Mouse (Mus musculus): ENCODE results near the gene Dpyd.

The Dpyd gene

DNA sequence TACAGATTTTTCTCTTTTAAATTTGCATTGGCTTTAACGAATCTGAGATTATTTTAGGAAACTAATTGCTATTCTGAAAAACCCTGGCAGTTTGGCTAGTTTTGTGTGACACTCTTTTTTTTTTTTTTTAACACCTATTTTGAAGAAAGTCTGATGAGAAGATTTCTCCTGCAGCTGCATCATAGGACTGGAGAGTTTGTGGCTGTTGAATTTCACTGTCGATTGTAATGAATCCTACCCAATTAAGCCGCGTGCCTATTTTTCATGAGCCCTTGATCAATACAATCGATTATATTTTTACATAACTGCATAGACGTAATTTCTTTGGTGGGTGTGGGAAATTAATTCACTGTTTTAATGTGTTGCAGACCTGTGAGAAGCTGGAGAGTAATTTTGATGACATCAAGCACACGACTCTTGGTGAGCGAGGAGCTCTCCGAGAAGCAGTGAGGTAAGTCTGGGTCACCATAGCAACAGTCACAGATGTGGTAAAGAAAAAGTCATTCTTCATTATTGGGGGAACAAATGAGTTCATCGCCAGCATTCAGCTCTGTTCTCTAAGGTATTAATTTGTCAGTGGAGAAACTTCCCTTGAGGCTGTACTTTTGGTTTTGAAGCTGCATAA lies 112.3 kb downstream of the Dpyd start:
- ChIA-PET CTCF (no interaction called here), POLR2A (no interaction called here)

DNA sequence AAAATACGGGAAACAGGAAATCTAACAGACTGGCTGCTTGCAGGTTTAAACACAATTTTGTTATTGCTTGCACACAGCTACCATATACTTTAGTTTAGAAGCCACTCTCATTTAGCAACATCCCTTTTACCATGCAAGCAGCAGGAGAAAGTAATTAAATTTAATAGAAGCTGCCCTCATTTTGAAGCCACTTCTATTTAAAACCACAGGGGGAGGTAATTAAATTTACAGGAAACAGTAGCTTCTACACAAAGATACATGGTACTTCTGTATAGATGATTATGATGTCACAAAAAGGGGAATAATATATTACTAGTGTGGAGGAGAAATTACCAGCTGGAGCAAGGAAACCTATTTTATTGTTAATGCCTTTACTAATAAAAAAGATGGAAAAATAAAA lies 113.5 kb downstream of the Dpyd start:
- ChIA-PET CTCF (no interaction called here), POLR2A (no interaction called here)

DNA sequence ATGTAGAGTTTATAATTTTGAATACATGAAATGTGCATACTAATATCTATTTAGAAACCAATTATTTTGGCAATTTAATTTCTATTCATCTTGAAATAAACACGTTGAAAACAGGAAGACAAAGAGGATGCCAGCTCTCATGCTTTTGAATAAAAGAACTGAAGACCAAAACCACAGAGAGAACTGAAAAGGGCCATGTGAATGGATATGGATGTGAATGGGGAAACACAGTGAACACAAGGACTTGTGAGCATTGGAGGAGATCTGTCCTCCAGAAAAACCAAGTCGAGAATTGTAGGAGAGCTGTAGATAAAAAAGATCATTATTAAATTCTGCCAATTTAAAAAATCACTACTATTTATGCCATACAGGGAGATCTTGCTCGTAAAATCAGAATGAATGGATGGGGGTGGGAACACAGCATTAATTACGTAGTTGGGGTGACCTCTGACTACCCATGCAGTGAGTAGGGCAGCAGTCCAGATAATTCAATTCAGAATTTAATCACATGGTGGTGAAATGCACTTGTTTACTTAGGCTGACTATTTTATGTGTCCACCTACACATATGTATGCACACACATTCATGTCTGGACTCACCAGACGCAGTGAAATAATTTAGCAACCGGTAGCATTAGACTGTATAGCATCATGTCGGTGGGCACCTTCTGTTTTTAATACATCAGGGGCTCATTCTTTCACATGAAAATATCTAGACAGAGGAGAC lies 114.3 kb downstream of the Dpyd start:
- ChIA-PET POLR2A (no interaction called here), CTCF (no interaction called here)

DNA sequence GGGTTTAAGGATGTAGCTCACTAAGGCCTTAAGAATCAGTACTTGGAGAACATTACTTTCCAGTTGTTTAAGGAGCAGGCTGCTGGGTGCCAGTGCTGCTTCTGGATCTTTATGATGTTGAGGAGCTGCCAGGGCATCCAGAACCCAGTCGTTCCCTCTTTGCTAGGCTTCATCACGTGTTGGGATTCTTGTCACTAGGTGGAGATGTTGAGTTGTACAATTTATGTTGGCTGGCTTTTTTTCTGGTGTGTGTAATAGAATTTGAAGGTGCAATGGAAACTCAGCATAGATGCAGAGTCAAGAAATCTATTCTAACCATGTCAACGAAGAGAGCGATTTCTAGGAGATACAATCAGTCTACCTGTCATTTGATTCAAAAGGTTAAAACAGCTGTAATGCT lies 118.9 kb downstream of the Dpyd start:
- POLR2A ChIA-PET = no interaction called here

DNA sequence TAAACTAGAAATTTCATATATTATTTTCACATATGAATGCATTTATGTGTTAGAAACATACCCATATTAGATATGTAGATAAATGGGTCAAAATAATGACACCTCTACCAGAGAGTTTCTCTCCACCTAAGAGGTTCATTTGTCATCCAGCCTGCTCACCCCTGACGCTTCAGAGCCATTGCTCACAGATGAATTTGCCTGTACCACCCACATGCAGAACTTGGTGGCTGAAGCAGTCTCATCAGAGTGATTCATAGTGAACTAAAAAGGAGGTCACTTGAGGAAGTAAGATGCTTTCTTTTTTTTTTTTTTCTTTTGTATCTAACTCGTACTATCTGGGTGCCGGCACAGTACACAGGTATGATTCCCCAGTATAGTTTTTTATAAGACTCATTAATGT lies 188.3 kb downstream of the Dpyd start:
- CTCF ChIA-PET = no interaction called here
- POLR2A ChIA-PET = no interaction called here

More for the DNA sequence above, 118.9 kb downstream of the Dpyd start:
- CTCF ChIA-PET = no interaction called here

DNA sequence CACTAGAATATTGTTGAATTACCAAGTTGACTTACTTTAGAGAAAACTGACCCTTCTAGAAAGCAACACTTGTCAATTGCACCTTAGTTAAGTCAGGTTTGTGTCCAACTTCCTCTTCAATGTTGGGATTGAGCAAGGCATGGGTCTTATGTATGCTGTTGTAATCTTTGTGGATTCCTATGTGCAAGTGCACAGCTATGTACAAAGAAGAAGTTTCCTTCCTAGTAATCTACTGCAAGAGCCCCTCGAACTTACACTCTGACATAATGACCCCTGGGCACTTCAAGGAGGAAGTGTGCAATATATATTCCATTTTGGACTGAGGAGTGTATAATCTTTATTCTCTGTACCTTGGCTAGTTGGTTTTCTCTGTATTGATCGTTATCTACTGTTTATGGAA lies 191.7 kb downstream of the Dpyd start:
- ChIA-PET POLR2A (no interaction called here), CTCF (no interaction called here)

DNA sequence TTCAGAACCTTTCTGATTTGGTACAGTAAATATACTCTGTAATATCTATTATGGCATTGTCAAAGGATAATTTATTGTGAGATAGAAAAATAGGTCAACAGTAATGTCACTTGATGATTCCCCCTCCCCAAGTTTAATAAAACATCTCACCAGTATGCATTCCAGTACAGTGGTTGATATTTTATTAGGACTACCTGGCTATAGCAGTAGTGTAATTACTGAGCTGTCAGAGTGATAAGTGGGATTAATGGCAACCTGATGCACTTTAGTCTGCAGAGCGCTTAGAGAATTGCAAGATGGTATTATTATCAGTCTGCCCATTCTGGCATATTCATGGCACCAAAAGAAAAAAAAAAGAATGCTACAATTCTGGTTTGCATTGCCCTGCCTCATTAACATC lies 194.2 kb downstream of the Dpyd start:
- ChIA-PET CTCF (no interaction called here), POLR2A (no interaction called here)

DNA sequence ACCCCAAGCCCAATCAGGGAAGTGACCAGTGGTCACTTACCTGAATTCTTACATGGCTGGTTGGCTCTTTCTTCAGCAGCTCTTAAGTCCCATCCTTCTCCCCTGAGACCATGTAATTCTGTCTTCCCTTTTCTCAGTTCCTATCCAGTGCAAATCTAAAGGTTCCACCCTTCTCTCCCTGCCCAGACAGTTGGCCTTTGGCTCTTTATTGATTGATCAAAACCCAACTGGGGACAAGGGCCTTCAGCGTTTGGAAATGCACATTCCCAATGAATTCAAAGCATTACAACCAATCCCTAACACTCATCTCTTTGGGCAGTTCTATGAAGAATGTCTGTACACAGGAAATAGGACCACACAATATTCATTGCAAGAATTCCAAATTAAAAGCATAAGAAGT lies 251.0 kb downstream of the Dpyd start:
- ChIA-PET POLR2A (no interaction called here), CTCF (no interaction called here)

DNA sequence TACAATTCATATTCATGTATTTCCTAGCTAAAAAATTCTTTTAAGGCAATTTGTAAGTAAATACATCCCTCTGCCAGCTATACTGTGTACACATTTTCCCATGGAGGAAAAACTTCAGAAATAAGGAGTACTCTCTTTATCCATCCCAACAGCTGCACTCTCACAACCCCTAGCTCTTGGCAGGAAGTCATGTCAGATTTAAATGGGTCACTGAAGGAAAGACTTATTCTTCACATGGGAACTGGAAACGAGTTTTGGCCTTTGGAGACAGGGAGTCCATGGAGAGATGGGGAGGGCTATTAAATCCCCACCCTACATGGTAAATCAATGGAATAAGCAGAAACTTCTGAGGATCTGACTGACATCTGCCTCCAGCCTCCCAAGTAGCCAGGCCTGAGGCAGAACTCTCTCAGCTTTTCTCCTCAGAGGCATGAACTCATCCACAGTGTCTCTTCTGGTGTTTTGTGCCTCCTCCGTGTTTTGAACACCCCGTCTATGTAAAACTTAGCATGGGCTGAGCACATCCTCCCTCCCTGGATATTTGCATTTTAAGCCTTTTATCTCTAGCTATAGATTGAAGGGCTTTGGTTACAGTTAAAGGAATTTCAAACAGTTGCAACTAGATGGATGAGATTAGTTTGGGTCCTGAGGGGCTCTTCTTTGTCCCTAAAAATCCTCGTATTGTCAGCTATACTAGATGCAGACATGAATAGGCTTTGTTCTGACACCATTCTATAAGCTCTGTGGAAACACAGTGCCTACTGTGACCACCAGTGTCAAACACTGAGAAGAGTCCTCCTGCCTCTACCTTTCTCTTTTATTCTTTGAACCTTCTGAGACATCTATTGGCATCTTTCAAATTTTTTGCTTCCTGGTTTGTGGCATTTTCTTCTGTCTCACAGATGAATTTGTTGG lies 288.9 kb downstream of the Dpyd start:
- CTCF ChIA-PET = no interaction called here
- POLR2A ChIA-PET = no interaction called here

DNA sequence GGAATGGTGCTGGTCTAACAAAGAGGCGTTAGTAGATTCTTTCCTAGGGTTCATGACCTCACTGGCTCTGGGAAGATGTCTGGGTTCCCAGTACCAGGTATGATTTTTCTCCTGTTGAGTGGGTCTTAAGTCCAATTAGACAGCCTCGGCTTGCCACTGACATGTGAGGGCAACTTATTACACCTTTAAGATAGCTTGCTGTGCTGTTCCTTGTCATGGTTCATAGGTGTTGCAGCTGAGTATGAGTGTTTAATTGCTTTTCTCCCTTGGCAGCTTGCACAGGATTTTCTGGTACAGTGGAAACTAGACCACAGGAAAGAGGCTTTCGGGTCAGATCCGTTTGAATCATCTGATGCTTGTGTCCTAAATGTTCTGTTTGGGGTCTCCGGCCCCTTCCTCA lies 290.8 kb downstream of the Dpyd start:
- POLR2A ChIA-PET = no interaction called here
- CTCF ChIA-PET = no interaction called here

DNA sequence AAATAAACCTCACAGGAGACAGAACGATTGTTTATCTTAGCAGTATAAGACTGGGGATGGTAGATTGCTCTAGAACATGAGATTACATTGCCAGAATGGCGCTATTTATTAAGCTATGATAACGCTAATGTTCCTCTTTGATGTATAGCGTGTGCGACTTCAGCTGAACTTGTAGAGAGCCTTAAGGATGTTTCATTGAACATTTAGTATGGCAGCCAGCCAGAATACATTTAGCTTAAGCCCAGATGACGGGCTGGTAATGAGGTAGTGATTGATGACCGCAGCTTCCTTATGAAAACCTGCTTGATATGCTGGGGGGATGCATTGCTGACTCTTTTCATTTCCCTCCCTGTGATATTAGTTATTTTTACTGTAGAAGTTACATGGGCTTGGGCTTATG lies 293.5 kb downstream of the Dpyd start:
- ChIA-PET POLR2A (no interaction called here), CTCF (no interaction called here)

DNA sequence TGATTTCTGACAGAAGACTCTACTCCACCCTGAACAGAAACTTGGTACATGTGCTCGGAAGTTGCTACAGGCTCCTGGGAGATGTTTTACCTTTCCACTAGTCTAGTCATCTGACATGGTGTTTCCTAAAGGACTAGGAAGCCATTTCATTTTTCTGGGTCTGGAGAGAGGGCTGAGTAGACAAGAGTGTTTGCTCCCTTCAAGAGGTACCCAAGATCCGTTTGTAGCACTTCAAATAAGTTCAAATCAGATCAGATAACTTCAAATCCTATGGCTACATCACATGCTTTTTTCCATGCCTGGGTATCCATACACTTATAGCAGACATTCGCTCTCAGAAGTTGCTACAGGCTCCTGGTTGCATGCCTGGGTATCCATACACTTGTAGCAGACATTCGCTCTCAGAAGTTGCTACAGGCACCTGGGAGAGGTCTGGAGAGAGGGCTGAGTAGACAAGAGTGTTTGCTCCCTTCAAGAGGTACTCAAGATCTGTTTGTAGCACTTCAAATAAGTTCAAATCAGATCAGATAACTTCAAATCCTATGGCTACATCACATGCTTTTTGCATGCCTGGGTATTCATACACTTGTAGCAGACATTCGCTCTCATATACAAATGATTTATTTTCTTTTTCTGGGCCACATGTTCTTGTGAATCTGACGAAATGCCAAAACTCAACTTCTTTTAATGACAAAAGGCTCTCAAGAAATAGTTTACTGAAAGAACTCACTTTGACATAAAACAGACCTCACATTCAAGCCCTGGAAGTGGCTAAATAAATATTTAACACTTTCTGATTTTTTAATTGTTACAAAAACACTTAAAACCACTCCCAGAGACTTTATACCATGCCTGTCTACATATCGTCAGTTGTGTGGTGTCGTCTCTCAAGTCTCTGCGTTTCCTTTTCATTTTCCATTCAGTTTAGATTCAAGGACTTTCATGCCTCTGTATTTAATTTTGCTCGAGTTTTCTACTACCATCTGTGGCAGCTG lies 307.5 kb downstream of the Dpyd start:
- ChIA-PET CTCF (no interaction called here), POLR2A (no interaction called here)

DNA sequence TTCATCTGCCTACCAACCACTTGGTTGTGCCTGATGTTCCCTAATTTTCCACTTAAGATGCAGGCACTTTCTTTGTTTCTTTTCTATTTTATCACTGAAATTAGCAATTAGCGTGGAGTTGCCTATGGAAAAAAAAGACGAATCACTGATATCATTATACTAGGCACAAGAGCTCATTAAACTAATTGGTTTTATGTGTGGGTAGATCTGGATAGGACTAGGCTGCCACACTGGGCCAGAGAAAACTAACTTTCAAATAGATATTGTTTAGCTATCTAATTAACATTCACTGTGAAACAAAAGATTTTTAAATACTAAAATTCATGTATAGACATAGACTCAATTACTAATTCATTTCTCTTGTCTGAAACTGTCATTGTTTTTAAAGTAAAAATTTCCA lies 313.9 kb downstream of the Dpyd start:
- ChIA-PET POLR2A (no interaction called here), CTCF (interaction anchor here in 1 of 4 experiments (0.5 kb wide), 1 partner anchor 185 kb away, joined by 7 read pairs; no protein-coding TSS in a partner anchor)

DNA sequence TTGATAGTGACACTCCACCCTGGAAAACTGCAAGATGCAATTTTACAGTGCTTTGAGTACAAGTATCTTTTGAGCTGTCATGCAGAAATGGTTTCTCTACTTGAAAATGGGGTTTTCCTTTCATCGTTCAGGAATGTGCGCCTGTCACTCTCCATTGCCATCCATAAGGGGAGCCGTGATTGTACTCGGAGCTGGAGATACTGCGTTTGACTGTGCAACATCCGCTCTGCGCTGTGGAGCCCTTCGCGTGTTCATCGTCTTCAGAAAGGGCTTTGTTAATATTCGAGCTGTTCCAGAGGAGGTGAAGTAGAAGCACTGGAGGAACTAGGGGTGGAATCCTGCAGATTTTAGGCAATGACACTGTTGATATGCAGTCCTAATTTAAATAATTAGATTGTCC lies 337.1 kb downstream of the Dpyd start:
- ChIA-PET CTCF (no interaction called here), POLR2A (no interaction called here)

DNA sequence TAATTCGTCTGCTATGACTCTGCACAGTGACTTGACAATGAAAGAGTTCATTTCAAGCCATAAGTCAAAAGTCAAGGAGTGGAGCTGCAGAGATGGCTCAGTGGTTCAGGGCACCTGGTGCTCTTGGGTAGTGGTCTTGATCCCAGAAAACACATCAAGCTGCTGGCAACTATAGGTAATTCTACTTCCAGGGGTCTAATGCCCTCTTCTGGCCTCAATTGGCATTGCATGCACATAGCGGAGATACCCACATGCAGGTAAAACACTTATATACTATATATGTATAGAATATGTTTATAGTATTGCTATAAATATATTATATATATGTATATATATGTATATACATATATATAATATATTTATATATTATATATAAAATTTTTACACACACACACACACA lies 429.4 kb downstream of the Dpyd start:
- ChIA-PET POLR2A (no interaction called here), CTCF (interaction anchor here in 3 of 4 experiments (0.6 to 1.2 kb wide), 4 partner anchors 94 to 566 kb away, joined by 3 to 4 read pairs (median 3); no protein-coding TSS in a partner anchor)

DNA sequence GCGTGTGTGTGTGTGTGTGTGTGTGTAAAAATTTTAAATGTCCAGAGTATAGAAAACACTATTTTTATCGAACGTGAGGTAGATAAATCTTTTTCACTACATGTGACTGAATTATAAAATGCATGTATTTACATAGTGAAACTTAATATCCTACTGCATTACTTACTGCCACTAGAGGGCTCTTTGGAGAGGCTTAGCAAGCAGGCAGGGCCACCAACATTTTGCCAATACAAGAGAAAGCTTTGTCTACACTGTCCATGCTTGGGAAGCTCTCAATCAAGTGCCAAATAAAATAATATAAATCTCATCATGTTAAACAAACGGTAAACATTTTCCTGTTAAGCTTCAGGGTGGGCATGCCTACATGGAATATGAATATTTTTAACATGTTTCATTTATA lies 429.9 kb downstream of the Dpyd start:
- CTCF ChIA-PET = interaction anchor here (0.7 to 1.2 kb wide), 4 partner anchors 296 to 566 kb away, joined by 3 to 4 read pairs (median 3); no protein-coding TSS in a partner anchor
- POLR2A ChIA-PET = no interaction called here

DNA sequence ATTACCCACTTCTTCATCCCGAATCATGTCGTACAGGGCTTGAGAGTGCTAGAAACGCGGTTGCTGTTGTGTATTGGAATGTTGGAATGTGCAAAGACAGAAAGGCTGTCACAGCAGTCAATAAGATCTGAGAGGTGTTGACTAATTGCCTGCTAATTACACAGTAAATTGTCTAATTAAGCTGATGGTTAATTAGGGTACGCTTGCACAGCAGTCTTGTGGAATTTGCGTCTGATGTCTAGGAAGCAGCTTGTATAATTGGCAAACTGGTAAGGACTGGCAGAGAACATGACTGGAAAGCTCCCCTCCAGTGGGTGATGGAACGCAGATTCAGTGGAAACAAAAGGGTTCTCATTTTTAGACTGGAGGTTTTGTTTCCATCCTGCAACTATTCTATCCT lies 459.3 kb downstream of the Dpyd start:
- ChIA-PET CTCF (no interaction called here), POLR2A (no interaction called here)

DNA sequence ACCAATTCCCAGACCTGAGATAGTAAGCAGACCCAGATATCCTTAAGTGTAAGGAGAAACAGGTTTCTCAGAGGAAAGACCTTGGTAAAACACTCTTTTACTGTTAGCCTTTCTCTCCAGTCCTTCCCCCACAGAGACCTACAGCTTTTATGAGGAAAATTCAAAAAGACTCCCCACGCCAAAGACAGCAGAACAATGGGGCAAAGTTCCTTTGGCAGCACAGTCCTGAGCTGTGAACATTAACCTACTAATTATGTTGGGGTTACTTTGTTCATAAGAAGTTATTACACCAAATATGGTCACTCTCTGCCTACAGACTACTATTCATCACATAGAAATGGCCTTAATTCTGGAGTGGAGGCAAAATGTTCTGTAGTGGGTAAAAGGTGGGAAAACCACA lies 480.7 kb downstream of the Dpyd start:
- CTCF ChIA-PET = no interaction called here
- POLR2A ChIA-PET = no interaction called here

DNA sequence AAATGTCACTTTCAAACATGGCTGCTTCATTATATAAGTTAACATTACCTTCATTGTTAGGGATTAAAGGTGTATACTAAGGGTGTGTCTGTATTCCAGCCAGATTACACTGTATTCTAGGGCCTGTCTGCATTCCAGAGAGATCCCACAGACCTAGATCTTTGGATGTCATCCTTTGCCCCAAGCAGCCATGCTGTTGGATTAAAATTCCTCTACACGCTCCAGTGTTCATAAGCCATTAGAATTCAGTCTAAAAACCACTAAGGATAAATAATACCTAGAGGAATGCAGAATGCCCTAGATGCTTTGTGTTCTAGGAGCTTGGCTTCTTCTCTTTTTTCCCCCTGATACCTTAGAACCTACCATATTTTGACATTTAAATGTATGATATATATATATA lies 494.2 kb downstream of the Dpyd start:
- CTCF ChIA-PET = no interaction called here

DNA sequence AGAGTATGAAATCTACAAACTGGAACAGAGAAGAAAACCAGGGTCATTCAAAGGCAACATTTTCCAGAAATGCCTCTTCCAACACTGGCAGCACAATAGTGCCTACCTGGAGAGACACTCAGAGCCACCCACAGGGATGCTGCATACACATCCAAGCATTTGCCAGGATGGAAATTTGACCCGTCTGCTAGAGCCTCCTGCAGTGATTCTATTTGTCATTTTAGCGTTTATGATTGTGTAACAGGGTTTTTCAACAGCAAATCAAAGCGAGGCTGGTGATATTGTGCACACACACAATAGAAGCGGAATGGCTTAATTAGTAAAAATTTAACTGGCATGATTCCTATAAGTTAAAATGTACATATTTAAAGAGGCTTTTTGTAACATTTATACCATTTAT lies 501.3 kb downstream of the Dpyd start:
- CTCF ChIA-PET = no interaction called here
- POLR2A ChIA-PET = no interaction called here

More for the DNA sequence above, 494.2 kb downstream of the Dpyd start:
- POLR2A ChIA-PET = no interaction called here

Measured in embryonic stem cell, embryonic (primary cell).